Mouse (Mus musculus) layer of hippocampus, adult 18-20 months (tissue): ENCODE results near the gene Pnp2. TPM values are rescaled to one million over a fixed set of nuclear protein-coding genes. Genes with fewer than 3 reads are reported as not detected.
"Not testable (repeated sequence)": the region's sequence is repeated elsewhere in the genome, so short reads cannot be mapped to it uniquely, and the experiment has no call there.

Source experiments
- DNase-seq, 2 experiments: peaks; one replicate each; pipeline ENCODE4 v3.0.0; 2022; ENCODE audit warnings: low spot score in 2 of 2
- long read RNA-seq: library from polyadenylated mRNA; stranded (forward); transcript quantifications from one replicate; pipeline ENCODE4 v2.0.0, GENCODE M21; 2021
- total RNA-seq, 2 experiments: library from RNA; stranded (reverse); gene quantifications; 2 replicates each; pipeline ENCODE4 v1.2.3; 2021

The Pnp2 gene
- total RNA-seq, result 1 to 10 TPM in 1 of 2 experiments, under 1 TPM in 1; 0.94 to 1.3 TPM
- long read RNA-seq, partial matches to known transcripts, result 1 of 1 reads
- long read RNA-seq, other reads (novel, unspliced or antisense), result 0 of 1 reads

- peak; percentile 9 to 59 for DNase-seq
Observed at GRCm38 (mm10) chr14:50955942-50956508, at the start of gene Pnp2. TSS of gene Pnp2 (plus strand) at chr14:50955992.

- DNase-seq, result no peak
Observed at GRCm38 (mm10) chr14:50908126-50908525, 47.7 kb upstream of the Pnp2 start.

GRCm38 (mm10) chr14:50911356-50911755 is 44.4 kb upstream of the Pnp2 start:
- DNase-seq, result no peak

GRCm38 (mm10) chr14:50923437-50923836 is 32.4 kb upstream of the Pnp2 start:
- not testable (repeated sequence) for DNase-seq

GRCm38 (mm10) chr14:50924281-50925064 is 31.3 kb upstream of the Pnp2 start, which contains the start of the genes Osgep and Apex1:
TSS of gene Osgep (minus strand) at chr14:50924893.
TSS of gene Apex1 (plus strand) at chr14:50924968.
- peak; percentile 94 to 99 for DNase-seq

GRCm38 (mm10) chr14:50925111-50925920 is 30.5 kb upstream of the Pnp2 start:
- no peak for DNase-seq

- no peak for DNase-seq
Observed at GRCm38 (mm10) chr14:50927366-50927765, 28.4 kb upstream of the Pnp2 start.

- peak in 1 of 2 experiments; percentile 17 for DNase-seq
Observed at GRCm38 (mm10) chr14:50929951-50930350, 25.8 kb upstream of the Pnp2 start.

GRCm38 (mm10) chr14:50930377-50930753 is 25.4 kb upstream of the Pnp2 start:
- DNase-seq, result peak in 1 of 2 experiments; percentile 30

- DNase-seq, result peak; percentile 99
Observed at GRCm38 (mm10) chr14:50930754-50931492, 24.9 kb upstream of the Pnp2 start, which contains the start of the genes Pip4p1 and Pnp. TSS of gene Pip4p1 (minus strand) at chr14:50930856. TSS of gene Pnp (plus strand) at chr14:50931082.

GRCm38 (mm10) chr14:50931493-50932020 is 24.2 kb upstream of the Pnp2 start:
- no peak for DNase-seq

GRCm38 (mm10) chr14:50936649-50937048 is 19.1 kb upstream of the Pnp2 start:
- no peak for DNase-seq

- no peak for DNase-seq
Observed at GRCm38 (mm10) chr14:50938119-50938908, 17.5 kb upstream of the Pnp2 start.

- DNase-seq, result no peak
Observed at GRCm38 (mm10) chr14:50938940-50939339, 16.9 kb upstream of the Pnp2 start.

- peak; percentile 82 to 91 for DNase-seq
Observed at GRCm38 (mm10) chr14:50943932-50944667, 11.7 kb upstream of the Pnp2 start, which contains the start of gene Gm49342. TSS of gene Gm49342 (plus strand) at chr14:50944517.

GRCm38 (mm10) chr14:50944668-50945033 is 11.1 kb upstream of the Pnp2 start:
- not testable (repeated sequence) for DNase-seq

GRCm38 (mm10) chr14:50945081-50945480 is 10.7 kb upstream of the Pnp2 start:
- not testable (repeated sequence) for DNase-seq

- DNase-seq, result not testable (repeated sequence)
Observed at GRCm38 (mm10) chr14:50945526-50945925, 10.3 kb upstream of the Pnp2 start.

- DNase-seq, result no peak
Observed at GRCm38 (mm10) chr14:50955487-50955886, 305 bp upstream of the Pnp2 start.
